21 mouse cellular contexts compared by ENCODE assay signal in the genomic region with DNA sequence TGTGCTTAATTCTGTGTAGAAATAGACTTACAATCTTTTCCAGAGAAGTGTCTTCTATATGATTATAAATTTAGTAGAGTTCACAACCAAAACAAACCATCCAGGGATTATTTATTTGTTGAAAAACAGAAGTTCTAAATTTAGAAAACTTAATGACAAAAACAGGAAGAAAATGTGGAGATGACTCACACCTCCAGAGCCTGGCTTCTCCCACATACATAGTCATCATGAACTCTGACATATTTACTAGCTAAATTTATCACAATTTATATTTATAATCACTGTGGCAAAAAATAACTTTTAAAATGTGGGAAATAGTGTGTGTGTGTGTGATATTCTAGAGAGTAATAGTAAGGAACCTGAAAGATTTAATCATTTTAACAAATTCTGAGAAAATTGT.
"Had no signal": no experiment of that assay in that cellular context is flagged by ENCODE, and none has a peak within 500 bp of the region (broad histone marks: within the 10 kb centered on the region; RNA-seq: fewer than 3 reads in every experiment).

No protein-coding gene starts in this region.

- H3K4me1 ChIP-seq: lung, embryonic 15.5 days; megakaryocyte, embryonic 14.5 days; midbrain, embryonic 10.5 days; midbrain, embryonic 12.5 days; neural tube, embryonic 13.5 days; neural tube, embryonic 15.5 days; stomach, embryonic 15.5 days had no signal

- H3K9me3 ChIP-seq: lung, embryonic 15.5 days; megakaryocyte, embryonic 14.5 days; midbrain, embryonic 10.5 days; midbrain, embryonic 12.5 days; neural tube, embryonic 13.5 days; neural tube, embryonic 15.5 days; stomach, embryonic 15.5 days had no signal

- H3K36me3 ChIP-seq: lung, embryonic 15.5 days; midbrain, embryonic 10.5 days; midbrain, embryonic 12.5 days; neural tube, embryonic 13.5 days; neural tube, embryonic 15.5 days; stomach, embryonic 15.5 days had no signal

- H3K27me3 ChIP-seq: lung, embryonic 15.5 days; megakaryocyte, embryonic 14.5 days; midbrain, embryonic 12.5 days; neural tube, embryonic 13.5 days; neural tube, embryonic 15.5 days; stomach, embryonic 15.5 days had no signal

- H3K4me2 ChIP-seq: lung, embryonic 15.5 days; midbrain, embryonic 12.5 days; neural tube, embryonic 13.5 days; neural tube, embryonic 15.5 days; stomach, embryonic 15.5 days had no signal

- H3K27ac ChIP-seq: liver, embryonic 14.5 days; lung, embryonic 15.5 days; macrophage; midbrain, embryonic 10.5 days; midbrain, embryonic 12.5 days; neural tube, embryonic 13.5 days; neural tube, embryonic 15.5 days; stomach, embryonic 15.5 days; stomach, postnatal 0 days had no signal

- H3K9ac ChIP-seq: liver, embryonic 14.5 days; lung, embryonic 15.5 days; midbrain, embryonic 12.5 days; neural tube, embryonic 13.5 days; neural tube, embryonic 15.5 days; stomach, embryonic 15.5 days had no signal

- H3K4me3 ChIP-seq: lung, embryonic 15.5 days; megakaryocyte, embryonic 14.5 days; midbrain, embryonic 10.5 days; midbrain, embryonic 12.5 days; myocyte; neural tube, embryonic 13.5 days; neural tube, embryonic 15.5 days; stomach, embryonic 15.5 days had no signal

- ATAC-seq: lung, postnatal 0 days; midbrain, embryonic 16.5 days had no signal

- DNase-seq: lung, adult 2 months; lung, postnatal 14 days; lung, postnatal 36 days; midbrain, embryonic 14.5 days; right cerebral cortex, postnatal 14 days; thymus, adult 18-20 months; thymus, postnatal 14 days; thymus, postnatal 36 days had no signal
